Mouse (Mus musculus) midbrain, embryonic 10.5 days (tissue): ENCODE measurements at regions not wholly inside any gene's neighbourhood (a gene's known extent, or its start where the extent isn't known, plus 50 kb on each side); places are given as distances from the start of the nearest gene placed in this dataset.

ENCODE experiments used
- DNase-seq: peaks from one replicate; pipeline ENCODE4 v3.0.0-alpha.2; 2017; ENCODE audit warnings: low spot score
- H3K27ac ChIP-seq: fragments of 300-500 bp; sonication (generic); replicated peaks from 2 replicates; pipeline ENCODE4 v1.5.1; 2016; ENCODE audit warnings: mild to moderate bottlenecking
- H3K27me3 ChIP-seq: fragments of 300-500 bp; sonication (generic); 2 replicates; pipeline ENCODE4 v1.6.1; 2016; ENCODE audit warnings: low read depth, mild to moderate bottlenecking; ENCODE audit not compliant: poor library complexity, severe bottlenecking
- H3K36me3 ChIP-seq: fragments of 300-500 bp; sonication (generic); 2 replicates; pipeline ENCODE4 v1.6.1; 2016; ENCODE audit warnings: mild to moderate bottlenecking, moderate library complexity
- H3K4me1 ChIP-seq: fragments of 300-500 bp; sonication (generic); 2 replicates; pipeline ENCODE4 v1.6.1; 2016
- H3K4me3 ChIP-seq: fragments of 300-500 bp; sonication (generic); 2 replicates; pipeline ENCODE4 v1.5.1; 2016; ENCODE audit warnings: mild to moderate bottlenecking, moderate library complexity
- H3K9me3 ChIP-seq: fragments of 300-500 bp; sonication (generic); replicated peaks from 2 replicates; pipeline ENCODE4 v1.6.1; 2016; ENCODE audit warnings: mild to moderate bottlenecking
- WGBS: fragments of 180-500 bp; shearing (Covaris S2); methylation state at CpG from one replicate; pipeline ENCODE4 v1.1.7; 2016; 5-methylcytosine and 5-hydroxymethylcytosine counted together

- Histone ChIP-seq H3K4me3 (no peak overlapping the region), H3K9me3 (no peaks in the 10 kb centered on the region), H3K27me3 (peaks cover 52% of the 10 kb centered on the region), H3K36me3 (no peaks in the 10 kb centered on the region), H3K4me1 (peaks cover 23% of the 10 kb centered on the region), H3K27ac (no peak overlapping the region)
- DNase-seq = peak; percentile 18
- WGBS = 25% methylated on average over 3 of the region's 3 CpGs
These were observed 619.3 kb downstream of the Slc22a22 start for GRCm38 (mm10) chr15:56858134-56858533.

DNA sequence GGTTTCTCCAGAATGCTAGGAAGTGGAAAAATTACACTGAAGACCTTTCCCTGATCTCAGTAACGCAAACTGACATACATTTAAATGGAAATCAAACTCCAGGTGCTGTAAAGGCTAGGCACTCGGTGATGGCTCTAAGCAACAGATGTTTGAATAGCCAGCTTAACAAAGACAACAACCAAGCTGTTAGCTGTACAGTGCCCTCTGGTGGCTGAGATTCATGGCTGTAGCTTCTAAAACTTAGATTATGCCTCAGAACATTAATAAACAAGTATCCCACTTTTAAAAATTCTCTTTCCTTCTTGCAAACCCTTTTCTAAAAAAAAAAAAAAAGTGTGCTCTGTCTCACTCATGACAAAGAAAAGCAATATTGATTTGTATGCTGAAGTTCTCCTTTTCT is 621.4 kb downstream of the Slc22a22 start:
- 11% methylated on average over 2 of the region's 2 CpGs for WGBS

GRCm38 (mm10) chr15:56853106-56853505 is 624.3 kb downstream of the Slc22a22 start:
- WGBS = 64% methylated on average over 5 of the region's 5 CpGs
- peaks cover 12% of the 10 kb centered on the region for H3K4me1 ChIP-seq
- H3K27ac ChIP-seq = no peak overlapping the region
- H3K4me3 ChIP-seq = no peak overlapping the region
- H3K36me3 ChIP-seq = no peaks in the 10 kb centered on the region
- peaks cover 12% of the 10 kb centered on the region; the same call in 1 of the 2 replicates for H3K27me3 ChIP-seq
- DNase-seq = no peak
- H3K9me3 ChIP-seq = no peaks in the 10 kb centered on the region

More for the DNA sequence above, 621.4 kb downstream of the Slc22a22 start:
- Histone ChIP-seq H3K27ac (no peak overlapping the region), H3K4me3 (no peak overlapping the region), H3K36me3 (no peaks in the 10 kb centered on the region), H3K27me3 (peaks cover 34% of the 10 kb centered on the region), H3K4me1 (peaks cover 23% of the 10 kb centered on the region), H3K9me3 (no peaks in the 10 kb centered on the region)
- peak; percentile 51 for DNase-seq

DNA sequence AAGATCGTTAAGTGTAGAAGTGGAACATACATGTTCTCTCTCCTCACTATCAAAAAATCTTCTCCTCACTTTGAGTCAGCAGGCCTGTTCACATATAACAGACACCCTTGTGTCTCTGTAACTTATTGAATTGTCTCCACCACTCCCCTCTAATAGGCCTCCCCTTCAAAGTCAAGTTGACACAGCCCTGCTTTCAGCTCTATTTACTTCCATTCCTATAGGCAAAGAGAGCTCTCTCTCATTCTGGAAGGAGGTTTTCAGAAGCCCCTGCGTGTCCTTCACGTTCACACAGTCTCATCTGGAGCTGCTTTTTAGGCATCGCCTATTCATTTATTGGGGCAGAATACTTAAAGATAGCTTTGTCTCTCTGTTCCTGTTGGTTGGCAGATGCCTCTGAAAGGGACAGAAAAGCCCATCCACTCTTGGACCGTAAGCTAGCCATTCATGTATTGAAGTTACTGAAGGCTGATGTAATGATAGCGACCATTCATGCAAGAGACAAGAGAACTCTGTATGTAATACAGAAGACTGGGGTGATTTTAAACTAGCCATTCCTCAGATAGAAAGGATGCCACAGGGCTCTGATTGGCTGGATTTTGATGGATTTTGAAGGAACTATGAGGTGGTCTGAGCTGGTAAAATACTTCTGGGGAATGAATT is 629.8 kb downstream of the Slc22a22 start:
- no peaks in the 10 kb centered on the region; the same call in 1 of the 2 replicates for H3K4me1 ChIP-seq
- H3K27me3 ChIP-seq = no peaks in the 10 kb centered on the region
- H3K27ac ChIP-seq = no peak overlapping the region
- H3K36me3 ChIP-seq = no peaks in the 10 kb centered on the region
- H3K9me3 ChIP-seq = no peaks in the 10 kb centered on the region
- DNase-seq = no peak
- H3K4me3 ChIP-seq = no peak overlapping the region
- WGBS = 75% methylated on average over 6 of the region's 6 CpGs

DNA sequence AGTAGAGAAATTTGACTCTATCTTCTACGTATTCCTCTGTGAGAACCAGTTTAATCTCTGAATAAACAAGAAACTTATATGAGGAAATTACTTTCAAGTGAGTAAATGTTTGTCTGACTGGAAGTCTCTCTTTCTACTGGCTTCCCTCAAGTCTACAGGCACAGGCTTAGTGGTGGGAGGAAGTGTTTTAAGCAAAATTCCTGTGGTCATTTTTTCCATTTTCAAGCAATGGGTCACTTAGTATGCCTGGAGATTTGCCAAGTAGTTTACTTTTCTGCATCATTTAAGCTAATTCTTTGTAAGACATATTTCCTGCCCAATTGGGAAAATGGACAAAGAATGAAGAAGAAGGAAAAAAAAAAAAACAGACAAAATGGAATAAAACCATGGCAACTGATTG is 632.9 kb downstream of the Slc22a22 start:
- H3K36me3 ChIP-seq = no peaks in the 10 kb centered on the region
- DNase-seq = no peak
- no peaks in the 10 kb centered on the region for H3K27me3 ChIP-seq
- no peak overlapping the region for H3K27ac ChIP-seq
- no peaks in the 10 kb centered on the region for H3K9me3 ChIP-seq
- WGBS = 66% methylated on average over 1 of the region's 1 CpGs
- H3K4me3 ChIP-seq = no peak overlapping the region
- no peaks in the 10 kb centered on the region; the same call in 1 of the 2 replicates for H3K4me1 ChIP-seq

GRCm38 (mm10) chr15:56841516-56841915 is 635.9 kb downstream of the Slc22a22 start:
- H3K9me3 ChIP-seq = no peaks in the 10 kb centered on the region
- H3K27me3 ChIP-seq = no peaks in the 10 kb centered on the region
- WGBS = 96% methylated on average over 3 of the region's 3 CpGs
- H3K4me1 ChIP-seq = no peaks in the 10 kb centered on the region
- no peak overlapping the region for H3K27ac ChIP-seq
- no peak for DNase-seq
- H3K4me3 ChIP-seq = no peak overlapping the region
- no peaks in the 10 kb centered on the region for H3K36me3 ChIP-seq

GRCm38 (mm10) chr15:56837292-56837691 is 640.1 kb downstream of the Slc22a22 start:
- H3K9me3 ChIP-seq = no peaks in the 10 kb centered on the region
- no peak overlapping the region for H3K27ac ChIP-seq
- H3K27me3 ChIP-seq = no peaks in the 10 kb centered on the region
- 91% methylated on average over 1 of the region's 1 CpGs for WGBS
- H3K4me3 ChIP-seq = no peak overlapping the region
- H3K4me1 ChIP-seq = no peaks in the 10 kb centered on the region
- no peaks in the 10 kb centered on the region for H3K36me3 ChIP-seq
- DNase-seq = no peak

GRCm38 (mm10) chr15:56834621-56835020 is 642.8 kb downstream of the Slc22a22 start:
- no peak for DNase-seq
- WGBS = 92% methylated on average over 2 of the region's 2 CpGs
- Histone ChIP-seq H3K27me3 (no peaks in the 10 kb centered on the region), H3K36me3 (no peaks in the 10 kb centered on the region), H3K9me3 (no peaks in the 10 kb centered on the region), H3K27ac (no peak overlapping the region), H3K4me1 (no peaks in the 10 kb centered on the region), H3K4me3 (no peak overlapping the region)

DNA sequence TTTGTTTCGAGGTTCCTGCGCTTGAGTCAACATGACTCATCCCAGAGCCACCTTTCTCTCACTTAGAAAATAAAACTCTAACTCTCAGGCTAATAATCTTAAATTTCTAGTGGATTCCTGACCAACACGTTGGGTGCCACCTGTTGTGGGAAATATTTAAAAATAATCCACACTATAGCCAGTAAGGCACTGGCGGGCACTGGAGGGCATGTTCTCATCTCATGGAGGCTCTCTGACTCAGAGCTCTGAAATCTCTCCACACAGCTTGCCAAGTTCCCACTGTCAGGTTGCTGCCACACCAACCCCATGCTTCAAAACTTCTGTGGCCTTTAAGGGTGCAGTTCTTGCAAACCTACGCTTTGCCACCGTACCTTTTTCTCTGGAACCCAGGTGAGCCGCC is 644.8 kb downstream of the Slc22a22 start:
- WGBS = 91% methylated on average over 7 of the region's 7 CpGs

GRCm38 (mm10) chr15:56820977-56821579 is 656.3 kb downstream of the Slc22a22 start:
- Histone ChIP-seq H3K36me3 (no peaks in the 10 kb centered on the region), H3K27ac (no peak overlapping the region), H3K27me3 (no peaks in the 10 kb centered on the region; the same call in 1 of the 2 replicates), H3K4me3 (no peak overlapping the region), H3K9me3 (no peaks in the 10 kb centered on the region), H3K4me1 (peaks cover 29% of the 10 kb centered on the region)
- 30% methylated on average over 8 of the region's 8 CpGs for WGBS
- no peak for DNase-seq

More for the DNA sequence above, 644.8 kb downstream of the Slc22a22 start:
- no peaks in the 10 kb centered on the region for H3K27me3 ChIP-seq
- DNase-seq = no peak
- H3K4me3 ChIP-seq = no peak overlapping the region
- no peaks in the 10 kb centered on the region for H3K9me3 ChIP-seq
- H3K4me1 ChIP-seq = no peaks in the 10 kb centered on the region
- no peaks in the 10 kb centered on the region for H3K36me3 ChIP-seq
- H3K27ac ChIP-seq = no peak overlapping the region

DNA sequence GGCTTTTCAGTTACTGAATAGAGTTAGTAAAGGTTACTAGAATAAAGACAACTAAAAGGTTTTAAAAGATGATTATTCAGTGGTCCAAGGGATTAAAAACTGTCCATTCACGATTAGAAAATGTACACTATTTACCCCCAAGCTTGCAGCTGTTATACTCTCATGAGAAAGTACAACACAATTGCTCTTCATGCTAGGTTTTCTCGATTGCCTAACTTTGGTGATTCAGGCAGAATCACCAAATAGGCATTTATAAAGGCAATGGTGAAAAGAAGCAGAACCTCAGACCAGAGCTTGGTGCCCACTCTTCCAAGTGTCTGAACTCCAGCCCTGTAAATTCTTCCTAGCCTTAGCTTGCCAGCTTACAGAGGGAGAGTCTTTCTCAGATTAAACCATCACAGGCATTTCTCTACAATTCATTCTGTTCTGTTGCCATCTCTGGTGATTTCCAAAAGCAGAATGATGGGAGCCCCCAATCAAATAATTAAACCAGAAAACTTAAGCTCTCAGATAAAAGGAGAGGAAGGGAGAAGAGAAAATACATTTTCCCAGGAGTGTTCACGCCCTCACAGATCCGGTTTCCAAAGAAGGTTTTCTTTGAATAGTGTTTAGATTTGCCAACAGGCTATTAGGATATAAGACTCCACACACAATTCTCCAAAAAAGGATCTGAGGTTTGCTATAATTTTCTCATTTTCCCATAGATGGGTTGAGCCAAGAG is 657.0 kb downstream of the Slc22a22 start:
- Histone ChIP-seq H3K9me3 (no peaks in the 10 kb centered on the region), H3K4me1 (peaks cover 29% of the 10 kb centered on the region), H3K27me3 (peaks cover 2% of the 10 kb centered on the region; the same call in 1 of the 2 replicates), H3K4me3 (no peak overlapping the region), H3K36me3 (no peaks in the 10 kb centered on the region), H3K27ac (no peak overlapping the region)
- WGBS = 50% methylated on average over 4 of the region's 4 CpGs
- DNase-seq = no peak

GRCm38 (mm10) chr15:56818158-56818690 is 659.2 kb downstream of the Slc22a22 start:
- WGBS = 8% methylated on average over 4 of the region's 4 CpGs
- no peak for DNase-seq
- H3K27ac ChIP-seq = no peak overlapping the region
- no peak overlapping the region for H3K4me3 ChIP-seq
- peaks cover 29% of the 10 kb centered on the region for H3K4me1 ChIP-seq
- no peaks in the 10 kb centered on the region for H3K9me3 ChIP-seq
- peaks cover 4% of the 10 kb centered on the region; the same call in 1 of the 2 replicates for H3K27me3 ChIP-seq
- H3K36me3 ChIP-seq = no peaks in the 10 kb centered on the region
